Mouse (Mus musculus): ENCODE measurements at regions not wholly inside any gene's neighbourhood (a gene's known extent, or its start where the extent isn't known, plus 50 kb on each side); places are given as distances from the start of the nearest gene placed in this dataset.
"Not testable (repeated sequence)": the region's sequence is repeated elsewhere in the genome, so short reads cannot be mapped to it uniquely, and the experiment has no call there.

DNA sequence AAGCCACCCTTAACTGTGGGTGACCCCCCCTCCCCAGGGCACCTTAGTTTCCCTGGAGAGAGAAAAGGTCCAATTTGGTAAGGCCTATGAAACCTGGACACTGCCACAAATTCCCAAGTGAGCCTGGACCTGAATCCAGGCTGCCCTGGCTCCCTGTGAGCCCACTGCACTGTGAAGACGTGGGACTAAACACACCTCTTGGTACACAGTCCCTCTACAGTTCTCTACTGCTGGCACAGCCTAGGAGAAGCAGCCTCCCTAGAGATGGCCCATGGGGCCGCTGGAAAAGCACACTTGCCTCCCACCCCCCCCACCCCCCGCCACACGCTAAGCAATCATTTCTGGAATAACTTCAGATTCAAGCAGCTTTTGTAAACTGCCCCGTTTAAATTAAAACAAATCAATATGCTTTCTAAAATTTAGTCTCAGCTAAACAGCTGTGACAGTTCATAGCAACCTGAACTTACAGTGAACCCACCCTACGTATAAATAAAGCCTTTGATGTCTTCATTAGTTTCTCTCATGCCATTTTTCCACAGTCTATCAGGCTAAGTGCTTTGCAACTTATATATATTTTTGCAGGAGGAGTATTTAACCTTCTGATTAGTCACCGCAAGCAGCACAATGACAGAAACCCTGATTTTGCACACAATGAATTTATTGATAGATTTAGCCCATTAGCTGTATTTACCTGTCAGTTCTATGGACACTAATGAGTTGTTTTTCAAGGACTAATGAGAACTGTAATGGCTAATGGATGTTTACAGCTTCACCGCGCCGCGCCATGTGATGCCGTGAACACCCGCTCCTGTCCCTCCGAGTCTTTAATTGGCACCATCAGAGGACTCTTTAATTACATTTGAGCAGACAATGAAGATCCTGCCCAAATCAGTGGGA, 215.3 kb downstream of the 3100002H09Rik start:
- no peak for DNase-seq

DNA sequence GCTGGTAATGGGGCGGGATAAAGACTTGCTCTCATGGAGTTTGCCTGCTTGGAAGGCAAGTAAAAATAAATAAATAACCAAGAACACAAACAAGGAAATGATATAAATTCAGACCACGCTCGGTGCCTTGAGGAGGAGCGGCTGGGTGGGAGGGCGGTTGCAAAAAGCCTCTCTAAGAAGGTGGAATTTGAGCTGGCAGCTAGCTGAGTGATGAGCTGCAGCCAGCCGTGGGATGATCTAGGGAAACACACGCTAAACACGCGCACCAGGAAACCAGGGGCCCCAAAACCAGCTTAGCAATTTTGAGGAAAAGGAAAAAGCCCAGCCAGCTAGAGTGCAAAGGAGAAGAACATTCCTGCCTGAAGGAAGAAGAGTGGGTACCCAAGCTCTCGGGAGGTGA, 217.0 kb downstream of the 3100002H09Rik start:
- no peak for DNase-seq

DNA sequence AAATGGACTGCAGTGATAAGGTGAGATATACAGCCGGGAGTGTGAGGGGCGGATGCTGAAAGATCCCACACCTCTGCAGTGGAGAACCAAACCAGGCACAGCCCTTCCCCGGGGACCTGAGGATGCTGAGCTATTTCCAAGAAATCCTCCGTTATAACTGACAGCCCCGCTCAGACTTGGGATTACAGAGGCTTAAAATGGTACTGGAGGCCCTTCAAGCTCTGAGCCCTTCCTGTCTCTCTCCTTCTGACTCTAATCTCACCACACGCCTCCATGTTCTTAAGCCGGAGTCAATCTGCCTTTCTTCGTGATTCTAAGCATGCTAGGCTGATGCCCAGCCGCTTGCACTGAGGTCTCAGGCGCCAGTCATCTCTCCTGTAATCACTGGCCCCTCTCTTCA, 221.5 kb downstream of the 3100002H09Rik start:
- no peak for DNase-seq

GRCm38 (mm10) chr4:124385106-124386055, 225.2 kb downstream of the 3100002H09Rik start:
- DNase-seq = no peak

DNA sequence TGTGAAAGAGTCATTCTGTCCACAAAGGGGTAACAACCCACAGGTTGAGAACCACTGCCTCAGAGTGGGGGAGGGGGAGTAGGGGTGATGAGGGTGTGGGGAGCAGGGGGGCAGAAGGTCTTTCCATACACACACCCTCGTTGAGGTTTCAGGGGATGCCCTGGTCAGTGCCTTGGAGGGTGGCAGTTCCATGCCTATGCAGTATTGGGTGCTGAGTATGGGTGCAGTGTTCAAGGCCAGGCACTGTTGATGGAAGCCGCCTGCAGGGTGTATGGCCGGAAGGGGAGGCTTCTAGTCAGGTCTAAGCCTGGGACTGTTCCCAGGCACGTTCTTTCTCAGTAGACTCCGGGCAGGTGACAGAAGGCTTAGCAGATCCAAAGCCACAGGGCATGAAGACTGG, 234.1 kb downstream of the 3100002H09Rik start:
- no peak for DNase-seq

GRCm38 (mm10) chr4:124375581-124375980, 235.0 kb downstream of the 3100002H09Rik start:
- DNase-seq = no peak

DNA sequence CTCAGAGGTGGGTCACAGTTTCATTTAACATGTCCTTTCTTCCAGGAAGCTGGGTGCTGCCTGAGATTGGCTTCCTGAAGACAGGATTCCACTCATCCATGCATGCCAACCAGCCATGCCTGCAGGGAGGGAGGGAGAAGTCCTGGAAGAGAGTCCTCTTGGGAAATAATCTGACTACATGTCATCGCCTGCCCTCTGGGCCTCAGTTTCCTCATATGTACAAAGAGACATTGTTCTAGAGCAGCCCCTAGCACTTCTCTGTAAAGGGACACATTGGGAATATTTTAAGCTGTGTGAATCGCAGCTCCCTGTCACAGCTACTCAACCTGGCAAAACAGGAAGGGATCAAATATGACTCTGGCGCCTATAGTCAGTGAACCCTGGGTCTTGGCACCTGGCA, 241.8 kb downstream of the 3100002H09Rik start:
- DNase-seq = no peak

GRCm38 (mm10) chr4:124368085-124368484, 242.5 kb downstream of the 3100002H09Rik start:
- DNase-seq = no peak

DNA sequence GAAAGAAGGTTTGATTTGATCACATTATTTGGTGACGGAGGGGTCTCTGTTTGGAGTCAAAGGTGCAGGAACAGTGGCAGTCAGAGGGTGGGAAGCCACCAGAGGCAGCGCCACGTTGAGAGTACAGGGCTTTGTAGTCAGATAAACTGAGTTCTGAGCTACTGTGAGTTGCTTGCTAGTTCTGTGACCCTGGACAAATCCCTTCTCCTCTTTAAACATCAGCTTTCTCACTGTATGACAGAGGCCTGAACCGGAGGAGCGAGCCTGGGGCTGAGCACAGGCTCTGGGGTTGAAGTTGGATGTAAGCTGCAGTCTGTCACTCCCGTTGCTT, 250.1 kb downstream of the 3100002H09Rik start:
- DNase-seq = no peak

DNA sequence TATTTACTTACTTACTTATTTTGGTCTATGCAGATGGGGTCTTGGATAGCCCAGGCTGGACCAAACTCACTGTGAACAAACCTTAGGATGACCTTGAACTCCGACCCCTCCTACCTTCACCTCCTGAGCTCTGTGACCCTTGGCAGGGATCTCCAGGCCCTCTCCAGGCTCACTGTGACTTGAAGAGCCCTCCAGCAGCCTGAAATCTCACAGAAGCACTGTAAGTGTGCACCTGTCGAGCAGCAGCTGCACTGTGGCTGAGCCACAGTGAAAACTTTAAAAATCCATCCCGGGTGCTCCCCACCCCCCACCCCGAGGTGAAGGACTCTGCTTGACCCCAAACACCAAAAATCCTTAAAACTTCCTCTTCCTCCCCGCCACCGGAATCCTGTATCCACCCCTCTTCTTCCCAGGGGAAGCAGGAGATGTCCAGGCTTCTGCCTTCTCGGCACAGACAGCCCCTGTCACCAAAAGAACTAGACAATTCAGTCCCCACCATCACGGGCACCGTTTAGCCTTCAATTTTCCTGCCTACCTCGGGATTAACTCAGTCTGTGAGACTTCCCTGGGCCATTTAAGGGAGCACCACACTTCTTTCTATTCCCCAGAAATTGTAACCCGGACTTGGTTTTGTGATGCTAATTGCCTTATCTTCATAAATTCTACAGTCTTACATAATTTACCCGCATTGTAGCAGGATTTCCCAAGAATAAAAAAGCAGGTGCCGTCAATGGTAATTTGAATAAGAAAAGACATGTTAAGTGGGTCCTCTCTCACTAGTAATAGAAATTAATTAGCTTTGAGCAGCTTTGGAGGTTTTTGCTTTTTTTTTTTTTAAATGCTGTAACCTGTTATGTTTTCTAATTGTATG, 250.7 kb downstream of the 3100002H09Rik start:
- no peak for DNase-seq

DNA sequence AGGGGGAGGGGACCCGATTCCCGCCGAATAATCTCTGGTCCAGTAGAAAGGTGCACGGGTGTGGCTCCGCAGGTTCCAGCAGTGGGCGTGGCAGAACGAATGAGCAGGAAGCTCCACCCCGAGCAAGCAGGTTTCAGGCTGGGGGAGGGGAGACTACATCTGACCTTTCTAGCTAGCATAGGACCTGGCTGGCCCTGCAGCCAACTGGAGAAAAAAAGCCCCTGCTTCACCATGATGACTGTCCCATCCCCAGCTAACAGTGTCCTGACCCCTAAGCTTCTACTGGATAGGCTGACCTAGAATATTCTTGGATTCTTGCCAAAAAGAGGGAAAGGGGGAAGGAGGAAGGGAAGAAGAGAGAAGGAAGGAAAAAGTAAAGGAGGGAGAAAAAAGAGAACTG, 252.1 kb downstream of the 3100002H09Rik start:
- not testable (repeated sequence) for DNase-seq

DNA sequence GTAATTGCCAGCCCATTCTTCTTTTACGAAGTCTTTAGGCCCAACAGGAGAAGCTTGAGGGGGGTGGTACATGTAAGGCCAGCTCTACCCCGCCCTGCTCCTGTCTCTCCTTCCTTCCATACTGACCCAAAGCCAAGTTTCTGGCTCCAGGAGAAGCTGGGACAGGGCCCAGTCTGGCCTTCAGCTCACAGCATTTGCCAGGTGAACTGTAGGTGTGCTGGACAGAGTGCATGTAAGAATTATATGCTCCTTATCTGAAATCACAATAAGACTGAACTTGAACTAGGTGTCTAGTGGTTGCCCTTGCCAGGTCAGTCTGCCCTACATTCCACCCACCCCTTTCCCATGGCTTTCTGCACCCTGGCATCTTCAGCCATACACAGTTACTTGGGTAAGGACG, 260.2 kb downstream of the 3100002H09Rik start:
- DNase-seq = peak; percentile 16

DNA sequence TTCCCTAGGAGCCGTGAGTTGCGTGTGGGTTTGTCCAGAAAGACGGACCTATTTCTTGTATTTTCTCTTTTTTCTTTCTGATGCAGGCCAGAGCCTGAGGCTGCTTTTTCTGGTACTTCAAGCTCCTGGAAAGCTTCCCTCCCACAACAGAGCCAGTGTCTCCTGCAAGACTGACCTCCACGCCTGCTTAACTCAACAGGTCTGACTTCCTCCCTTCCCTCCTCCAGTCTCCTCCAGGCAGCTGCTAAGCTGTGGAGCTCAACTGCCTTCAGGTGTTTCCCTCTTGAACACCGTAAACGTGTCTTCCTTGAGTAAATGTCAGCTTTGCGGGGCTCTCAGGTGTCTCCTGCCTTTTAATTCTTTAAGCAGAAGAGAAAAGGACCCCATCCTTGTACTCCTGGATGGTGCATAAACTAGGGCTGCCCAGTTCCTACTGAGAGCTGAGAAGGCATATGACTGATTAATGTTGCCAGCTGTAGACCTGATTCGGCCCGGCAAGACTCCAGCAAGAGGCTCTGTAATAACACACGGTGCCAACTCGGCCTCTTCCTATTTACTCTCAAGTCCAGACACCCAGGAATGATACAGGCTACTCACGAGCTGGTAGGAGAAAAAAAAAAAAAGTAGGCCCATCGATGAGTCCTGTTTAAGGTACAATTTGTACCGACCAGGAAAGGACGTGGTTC, 260.9 kb downstream of the 3100002H09Rik start:
- peak; percentile 8 for DNase-seq

GRCm38 (mm10) chr4:124349055-124349454, 261.5 kb downstream of the 3100002H09Rik start:
- no peak for DNase-seq

DNA sequence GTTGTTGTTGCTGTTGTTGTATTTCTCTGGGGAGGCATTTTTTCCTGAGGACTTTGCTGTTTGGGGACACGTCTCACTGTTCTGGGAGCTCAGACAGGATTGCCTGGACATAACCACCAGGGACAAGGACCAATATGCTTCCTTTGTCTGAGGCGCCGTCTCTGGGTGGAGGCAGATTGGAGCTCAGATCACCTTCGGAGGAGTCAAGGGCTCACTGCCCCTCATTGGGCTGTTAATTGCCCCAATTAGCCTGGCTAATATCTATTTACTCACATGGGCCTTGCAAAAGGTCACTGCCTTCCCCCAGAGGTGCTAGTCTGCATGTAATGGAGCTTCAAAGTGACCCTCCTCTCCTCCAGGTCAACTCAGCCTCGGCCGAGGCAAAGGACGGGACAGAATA, 270.5 kb downstream of the 3100002H09Rik start:
- no peak for DNase-seq

- no peak for DNase-seq
Measured at GRCm38 (mm10) chr4:124335726-124336125, 274.9 kb downstream of the 3100002H09Rik start.

DNA sequence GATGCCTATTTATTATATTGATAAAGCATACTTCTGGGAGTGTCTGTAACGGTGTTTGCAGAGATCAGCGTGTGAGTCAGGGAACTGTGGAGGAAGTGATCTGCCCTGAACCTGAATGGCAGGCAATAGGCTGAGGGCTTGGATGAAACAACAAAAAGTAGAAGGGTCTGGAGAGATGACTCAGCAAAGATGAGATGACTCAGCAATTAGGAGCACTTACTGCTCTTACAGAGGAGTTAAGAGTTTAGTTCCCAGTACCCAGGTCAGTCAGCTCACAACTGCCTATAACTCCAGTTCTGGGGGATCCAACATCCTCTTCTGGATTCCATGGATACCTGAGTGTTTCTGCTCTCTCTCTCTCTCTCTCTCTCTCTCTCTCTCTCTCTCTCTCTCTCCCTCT, 277.6 kb downstream of the 3100002H09Rik start:
- DNase-seq = no peak

DNA sequence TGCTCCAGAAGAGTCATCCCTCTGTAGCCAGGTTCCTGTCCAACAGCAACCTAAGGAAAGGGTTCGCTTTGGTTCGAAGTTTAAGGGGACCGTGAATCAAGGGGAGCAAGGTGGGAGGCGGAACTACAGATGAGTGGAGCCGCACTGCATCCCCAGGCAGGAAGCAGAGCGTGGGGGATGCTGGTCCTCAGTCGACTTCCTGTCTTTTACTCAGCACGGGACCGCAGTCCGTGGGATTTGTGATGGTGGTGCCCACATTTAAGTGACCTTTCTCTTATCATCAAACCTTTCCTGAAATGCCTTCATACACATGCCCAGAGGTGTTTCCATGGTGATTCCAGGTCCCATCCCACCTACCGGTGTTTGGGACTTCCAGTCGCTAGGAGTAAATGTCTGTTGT, 278.2 kb downstream of the 3100002H09Rik start:
- DNase-seq = no peak

DNA sequence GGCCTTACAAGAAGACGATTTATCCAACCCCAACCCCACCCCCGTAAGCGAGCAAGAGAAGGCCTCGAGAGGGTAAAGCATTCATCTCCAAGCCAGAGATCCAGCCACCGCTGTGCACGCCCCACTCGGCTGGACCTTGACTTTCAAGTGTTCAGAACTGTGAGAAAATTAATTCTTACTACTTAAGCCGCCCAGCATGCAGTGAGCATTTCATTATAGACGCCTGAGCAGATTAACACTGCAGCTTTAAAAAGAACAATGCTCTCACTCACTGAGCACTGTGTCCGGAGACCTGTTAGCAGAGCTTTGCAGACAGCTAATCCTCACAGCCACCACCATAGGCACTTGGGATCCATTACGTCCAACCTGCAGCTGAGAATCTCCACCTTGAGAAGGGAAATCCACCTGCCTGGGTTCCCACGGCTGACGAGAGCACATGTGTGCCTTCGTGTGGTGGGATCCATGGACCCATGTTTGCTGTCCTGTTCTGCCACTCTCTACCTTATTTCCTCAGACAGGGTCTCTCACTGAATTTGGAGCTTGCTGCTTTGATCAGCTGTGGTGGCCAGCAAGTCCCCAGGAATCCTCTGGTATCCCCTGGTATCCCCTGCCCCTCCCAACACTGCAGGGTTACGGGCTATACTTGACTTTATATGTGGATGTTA, 281.4 kb downstream of the 3100002H09Rik start:
- no peak for DNase-seq

DNA sequence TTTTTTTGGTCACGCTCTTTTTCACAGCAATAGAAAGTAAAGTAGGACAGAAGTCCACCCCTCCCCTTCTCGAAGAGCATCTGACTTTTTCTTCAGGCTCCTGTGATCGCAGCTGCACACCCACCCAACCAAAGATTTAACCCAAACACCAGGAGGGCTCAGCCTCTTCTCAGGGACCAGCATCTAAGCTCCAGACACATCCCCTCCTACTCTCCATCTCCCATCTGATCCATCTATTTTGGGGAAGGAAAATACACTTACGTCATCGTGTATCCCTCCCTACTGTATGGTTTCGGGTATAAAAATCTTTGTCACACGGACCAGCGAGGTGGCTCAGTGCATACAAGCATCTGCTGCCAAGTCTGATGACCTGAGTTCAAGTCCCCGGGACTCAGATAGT, 284.3 kb downstream of the 3100002H09Rik start:
- DNase-seq = no peak

DNA sequence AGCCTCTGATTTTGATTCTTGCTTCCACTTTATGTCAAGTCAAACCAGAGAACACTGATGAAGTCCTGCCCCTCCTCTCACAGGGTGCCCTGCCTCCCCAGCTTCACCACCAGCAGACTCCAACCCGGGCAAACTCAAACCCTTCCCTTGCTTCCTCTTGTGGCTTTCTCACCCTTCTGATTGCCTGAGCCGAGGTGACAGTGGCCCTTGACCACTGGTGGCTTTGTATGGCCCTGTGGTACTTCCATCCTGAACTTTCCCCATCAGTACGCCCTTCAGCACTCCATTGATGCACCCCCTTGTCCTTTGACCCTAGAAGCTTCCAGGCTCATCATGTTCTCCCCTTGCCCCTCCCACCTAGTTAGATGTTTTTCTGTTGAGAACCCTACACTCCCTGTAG, 287.0 kb downstream of the 3100002H09Rik start:
- no peak for DNase-seq

DNA sequence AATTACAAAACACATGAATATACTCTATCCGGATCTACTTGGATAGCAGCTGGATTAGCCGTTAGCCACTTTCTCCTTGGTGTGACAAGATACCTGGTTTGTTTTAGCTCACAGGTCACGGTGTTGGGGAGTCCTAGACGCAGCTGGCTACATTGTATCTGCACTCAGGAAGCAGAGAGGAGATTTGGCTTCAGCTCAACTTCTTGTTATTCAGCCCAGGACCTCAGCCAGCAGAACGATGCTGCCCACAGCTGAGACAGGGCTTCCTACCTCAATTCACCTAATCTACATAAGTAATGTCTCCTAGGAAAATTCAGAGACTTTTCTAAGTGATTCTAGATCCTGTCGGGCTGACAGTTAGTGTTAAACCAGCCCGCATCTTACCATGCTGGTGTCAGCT, 289.4 kb downstream of the 3100002H09Rik start:
- DNase-seq = no peak
